Mouse (Mus musculus): ENCODE results near the gene Isg20l2.

- no peak for TF ChIP-seq CTCF (IDR thresholded peaks at IDR 0.05; ENCODE audit: extremely low read depth, insufficient read depth, insufficient read length, insufficient replicate concordance)
- TF ChIP-seq POLR2A (IDR thresholded peaks at IDR 0.05; ENCODE audit: low read depth, low read length): no peak
These were observed 15.8 kb downstream of the Isg20l2 start for GRCm38 (mm10) chr3:87945781-87946540.
